Mouse (Mus musculus) testis, adult 2 months (tissue): ENCODE measurements around the gene Rbp4. TPM values are rescaled to one million over a fixed set of nuclear protein-coding genes. Genes with fewer than 3 reads are reported as not detected.
A peak's percentile ranks its signal among the peaks of the same experiment; 100 is the strongest.

Experiments used
- H3K27ac ChIP-seq: fragments of 200-500 bp; 2 replicates; pipeline ENCODE4 v1.5.1; 2012; ENCODE audit warnings: low read depth, low read length; ENCODE audit not compliant: control insufficient read depth, insufficient read depth
- H3K27me3 ChIP-seq: fragments of 200-500 bp; 2 replicates; pipeline ENCODE4 v1.6.1; 2012; ENCODE audit warnings: mild to moderate bottlenecking, low read length, moderate library complexity; ENCODE audit not compliant: control insufficient read depth, insufficient read depth
- H3K36me3 ChIP-seq: fragments of 200-500 bp; 2 replicates; pipeline ENCODE4 v1.6.1; 2012; ENCODE audit warnings: mild to moderate bottlenecking, low read length; ENCODE audit not compliant: control insufficient read depth, insufficient read depth
- H3K4me1 ChIP-seq: fragments of 200-500 bp; 2 replicates; pipeline ENCODE4 v1.6.1; 2012; ENCODE audit warnings: low read length; ENCODE audit not compliant: control insufficient read depth, insufficient read depth
- H3K4me3 ChIP-seq: fragments of 200-500 bp; 2 replicates; pipeline ENCODE4 v1.5.1; 2012; ENCODE audit warnings: low read depth, mild to moderate bottlenecking, low read length, moderate library complexity, mixed read lengths; ENCODE audit not compliant: control insufficient read depth
- CTCF ChIP-seq: fragments of 200-500 bp; IDR thresholded peaks from 2 replicates; pipeline ENCODE4 v1.5.1; 2012; ENCODE audit warnings: low read depth, mild to moderate bottlenecking, inconsistent platforms, low read length, moderate library complexity; ENCODE audit not compliant: control insufficient read depth, insufficient read depth, insufficient replicate concordance
- POLR2A ChIP-seq: fragments of 200-500 bp; IDR thresholded peaks from 2 replicates; pipeline ENCODE4 v1.6.1; 2012; ENCODE audit warnings: low read depth, mild to moderate bottlenecking, inconsistent platforms, low read length, moderate library complexity; ENCODE audit not compliant: control insufficient read depth
- polyA plus RNA-seq: library from polyadenylated mRNA; depleted of rRNA; stranded (reverse); fragments of >200 nt; gene quantifications from 2 replicates; pipeline ENCODE4 v1.2.3, GENCODE M21; 2012; rRNA removed

Rbp4 gene
- polyA plus RNA-seq: 10.4 and 13.4 TPM in 2 replicates

- Histone ChIP-seq H3K27ac (peak within 1 kb of the TSS; percentile 51), H3K4me1 (peaks cover 11% of the 10 kb centered on the region), H3K27me3 (no peaks in the 10 kb centered on the region), H3K4me3 (peak within 1 kb of the TSS; percentile 87), H3K36me3 (no peaks in the 10 kb centered on the region)
- TF ChIP-seq CTCF (no peak), POLR2A (no peak)
Observed at GRCm38 (mm10) chr19:38125219-38125610, at the start of gene Rbp4. TSS of gene Rbp4 (minus strand) at chr19:38125281.

GRCm38 (mm10) chr19:38164633-38165032, 39.6 kb upstream of the Rbp4 start:
- H3K27me3 ChIP-seq: no peaks in the 10 kb centered on the region
- H3K27ac ChIP-seq: no peak overlapping the region
- H3K4me3 ChIP-seq: no peak overlapping the region
- H3K36me3 ChIP-seq: no peaks in the 10 kb centered on the region
- H3K4me1 ChIP-seq: no peaks in the 10 kb centered on the region
- TF ChIP-seq CTCF: no peak
- no peak for TF ChIP-seq POLR2A

- Histone ChIP-seq H3K4me1 (no peaks in the 10 kb centered on the region), H3K4me3 (no peak overlapping the region), H3K36me3 (no peaks in the 10 kb centered on the region), H3K27ac (no peak overlapping the region), H3K27me3 (no peaks in the 10 kb centered on the region)
- TF ChIP-seq CTCF (no peak), POLR2A (no peak)
Observed at GRCm38 (mm10) chr19:38161648-38162354, 36.7 kb upstream of the Rbp4 start.

GRCm38 (mm10) chr19:38156243-38156642, 31.2 kb upstream of the Rbp4 start:
- no peak overlapping the region for H3K4me3 ChIP-seq

GRCm38 (mm10) chr19:38143540-38144271, 18.6 kb upstream of the Rbp4 start:
- no peaks in the 10 kb centered on the region for H3K27me3 ChIP-seq
- H3K27ac ChIP-seq: no peak overlapping the region
- no peaks in the 10 kb centered on the region for H3K36me3 ChIP-seq
- TF ChIP-seq POLR2A (no peak), CTCF (no peak)
- no peaks in the 10 kb centered on the region for H3K4me1 ChIP-seq
- H3K4me3 ChIP-seq: no peak overlapping the region

More at GRCm38 (mm10) chr19:38156243-38156642, 31.2 kb upstream of the Rbp4 start:
- Histone ChIP-seq H3K27me3 (no peaks in the 10 kb centered on the region), H3K27ac (no peak overlapping the region), H3K36me3 (no peaks in the 10 kb centered on the region), H3K4me1 (no peaks in the 10 kb centered on the region)
- TF ChIP-seq CTCF (no peak), POLR2A (no peak)

GRCm38 (mm10) chr19:38134806-38135205, 9.7 kb upstream of the Rbp4 start:
- H3K4me1 ChIP-seq: peaks cover 2% of the 10 kb centered on the region; the same call in 1 of the 2 replicates
- no peak overlapping the region for H3K4me3 ChIP-seq
- H3K27me3 ChIP-seq: no peaks in the 10 kb centered on the region
- no peaks in the 10 kb centered on the region for H3K36me3 ChIP-seq
- no peak for TF ChIP-seq CTCF
- no peak for TF ChIP-seq POLR2A
- no peak overlapping the region for H3K27ac ChIP-seq

- H3K36me3 ChIP-seq: no peaks in the 10 kb centered on the region
- TF ChIP-seq POLR2A (no peak), CTCF (no peak)
- H3K4me3 ChIP-seq: no peak overlapping the region
- H3K4me1 ChIP-seq: peaks cover 2% of the 10 kb centered on the region; the same call in 1 of the 2 replicates
- no peaks in the 10 kb centered on the region for H3K27me3 ChIP-seq
- H3K27ac ChIP-seq: no peak overlapping the region
Observed at GRCm38 (mm10) chr19:38133986-38134385, 8.9 kb upstream of the Rbp4 start.
